Mouse (Mus musculus) retina, postnatal 1 day (tissue): Measurements from ENCODE around the gene Eps15.

Experiments used
- DNase-seq: peaks from one replicate; pipeline ENCODE4 v3.0.0-alpha.2; 2012

The Eps15 gene

GRCm38 (mm10) chr4:109279689-109280458, at the start of gene Eps15:
Gene Eps15, plus strand, starts transcription at chr4:109280268.
- peak; percentile 95 for DNase-seq

GRCm38 (mm10) chr4:109234185-109234584, 45.9 kb upstream of the Eps15 start, which contains the start of gene Calr4:
Gene Calr4, plus strand, starts transcription at chr4:109234485.
- no peak for DNase-seq

- no peak for DNase-seq
Measured at GRCm38 (mm10) chr4:109234806-109235350, 45.2 kb upstream of the Eps15 start.

- DNase-seq: no peak
Measured at GRCm38 (mm10) chr4:109236186-109236879, 43.7 kb upstream of the Eps15 start.

- DNase-seq: no peak
Measured at GRCm38 (mm10) chr4:109238428-109239268, 41.4 kb upstream of the Eps15 start.

- DNase-seq: no peak
Measured at GRCm38 (mm10) chr4:109241221-109241620, 38.8 kb upstream of the Eps15 start.

GRCm38 (mm10) chr4:109241934-109242333, 38.1 kb upstream of the Eps15 start:
- DNase-seq: no peak

- no peak for DNase-seq
Measured at GRCm38 (mm10) chr4:109244506-109244905, 35.6 kb upstream of the Eps15 start.

GRCm38 (mm10) chr4:109245016-109245620, 35.0 kb upstream of the Eps15 start:
- no peak for DNase-seq

GRCm38 (mm10) chr4:109251605-109252004, 28.5 kb upstream of the Eps15 start:
- peak; percentile 43 for DNase-seq

GRCm38 (mm10) chr4:109252199-109252598, 27.9 kb upstream of the Eps15 start:
- DNase-seq: no peak

- DNase-seq: no peak
Measured at GRCm38 (mm10) chr4:109253664-109254151, 26.4 kb upstream of the Eps15 start.

- no peak for DNase-seq
Measured at GRCm38 (mm10) chr4:109254511-109254910, 25.6 kb upstream of the Eps15 start.

GRCm38 (mm10) chr4:109255321-109255720, 24.7 kb upstream of the Eps15 start:
- DNase-seq: no peak

GRCm38 (mm10) chr4:109255727-109256417, 24.2 kb upstream of the Eps15 start:
- DNase-seq: no peak

GRCm38 (mm10) chr4:109256791-109257190, 23.3 kb upstream of the Eps15 start:
- no peak for DNase-seq

- no peak for DNase-seq
Measured at GRCm38 (mm10) chr4:109257639-109258038, 22.4 kb upstream of the Eps15 start.

GRCm38 (mm10) chr4:109262068-109262467, 18.0 kb upstream of the Eps15 start:
- peak; percentile 39 for DNase-seq

GRCm38 (mm10) chr4:109266056-109266455, 14.0 kb upstream of the Eps15 start:
- no peak for DNase-seq

GRCm38 (mm10) chr4:109266744-109267143, 13.3 kb upstream of the Eps15 start:
- no peak for DNase-seq

- no peak for DNase-seq
Measured at GRCm38 (mm10) chr4:109267452-109267851, 12.6 kb upstream of the Eps15 start.

GRCm38 (mm10) chr4:109268903-109269302, 11.2 kb upstream of the Eps15 start:
- no peak for DNase-seq
